Mouse (Mus musculus) myocyte (in vitro differentiated cells): Measurements from ENCODE around the gene Ctnnal1. TPM values are rescaled to one million over a fixed set of nuclear protein-coding genes. Genes with fewer than 3 reads are reported as not detected.

ENCODE experiments used
- H3K27me3 ChIP-seq: one replicate; pipeline ENCODE4 v1.6.1; 2011; ENCODE audit not compliant: control insufficient read depth, insufficient read depth, insufficient read length
- H3K36me3 ChIP-seq: one replicate; pipeline ENCODE4 v1.6.1; 2011; ENCODE audit not compliant: control insufficient read depth, insufficient read depth
- H3K4me2 ChIP-seq: one replicate; pipeline ENCODE4 v1.6.1; 2011; ENCODE audit warnings: low read depth, control low read depth
- H3K4me3 ChIP-seq: one replicate; pipeline ENCODE4 v1.5.1; 2011; ENCODE audit warnings: mild to moderate bottlenecking, control low read depth, moderate library complexity
- H3K79me2 ChIP-seq: one replicate; pipeline ENCODE4 v1.6.1; 2011; ENCODE audit not compliant: control insufficient read depth, insufficient read depth
- H3ac ChIP-seq: one replicate; pipeline ENCODE4 v1.6.1; 2011; ENCODE audit not compliant: control insufficient read depth, insufficient read length
- CEBPB ChIP-seq: IDR thresholded peaks from 2 replicates; pipeline ENCODE4 v1.6.1; 2011; ENCODE audit warnings: mild to moderate bottlenecking, moderate library complexity; ENCODE audit not compliant: poor library complexity, insufficient read depth, severe bottlenecking
- E2F4 ChIP-seq: IDR thresholded peaks from one replicate; pipeline ENCODE4 v1.6.1; 2011; ENCODE audit warnings: mild to moderate bottlenecking, control low read depth, moderate library complexity; ENCODE audit not compliant: insufficient read depth
- MAX ChIP-seq: IDR thresholded peaks from one replicate; pipeline ENCODE4 v1.6.1; 2011; ENCODE audit warnings: low read depth, mild to moderate bottlenecking, control low read depth
- MYOD1 ChIP-seq, 3 experiments: IDR thresholded peaks; one replicate each; pipeline ENCODE4 v1.6.1; 2011; ENCODE audit warnings: control low read depth in 2 of 3, low read depth in 2 of 3, mild to moderate bottlenecking in 2 of 3, moderate library complexity in 1 of 3; ENCODE audit not compliant: insufficient read length in 2 of 3, control insufficient read depth in 1 of 3
- MYOG ChIP-seq, 3 experiments: IDR thresholded peaks; one replicate each; pipeline ENCODE4 v1.6.1; 2011; ENCODE audit warnings: control low read depth in 2 of 3, low read depth in 2 of 3, mild to moderate bottlenecking in 2 of 3; ENCODE audit not compliant: insufficient read length in 2 of 3, control insufficient read depth in 1 of 3, insufficient read depth in 1 of 3
- POLR2A ChIP-seq: IDR thresholded peaks from one replicate; pipeline ENCODE4 v1.6.1; 2011; ENCODE audit warnings: low read depth, mild to moderate bottlenecking, control low read depth, moderate library complexity; ENCODE audit not compliant: insufficient read length
- POLR2AphosphoS2 ChIP-seq: IDR thresholded peaks from one replicate; pipeline ENCODE4 v1.6.1; 2011; ENCODE audit warnings: low read depth, control low read depth; ENCODE audit not compliant: insufficient read length
- REST ChIP-seq: IDR thresholded peaks from one replicate; pipeline ENCODE4 v1.6.1; 2011; ENCODE audit warnings: mild to moderate bottlenecking, control low read depth, moderate library complexity; ENCODE audit not compliant: insufficient read depth, insufficient read length
- SRF ChIP-seq: IDR thresholded peaks from one replicate; pipeline ENCODE4 v1.6.1; 2011; ENCODE audit warnings: low read depth; ENCODE audit not compliant: control insufficient read depth, insufficient read length
- TCF12 ChIP-seq: IDR thresholded peaks from one replicate; pipeline ENCODE4 v1.6.1; 2011; ENCODE audit warnings: mild to moderate bottlenecking, control low read depth; ENCODE audit not compliant: poor library complexity, insufficient read depth, severe bottlenecking
- TCF3 ChIP-seq: IDR thresholded peaks from one replicate; pipeline ENCODE4 v1.6.1; 2011; ENCODE audit warnings: low read depth, control low read depth; ENCODE audit not compliant: insufficient read length
- USF1 ChIP-seq: IDR thresholded peaks from one replicate; pipeline ENCODE4 v1.6.1; 2011; ENCODE audit warnings: low read depth, mild to moderate bottlenecking, control low read depth, moderate library complexity
- polyA plus RNA-seq: library from polyadenylated mRNA; unstranded; fragments of >200 nt; fragmentation: generic; extraction: Trizol; gene quantifications from one replicate; pipeline ENCODE4 v1.2.1, GENCODE M21; 2012; ENCODE audit warnings: missing spikeins

Ctnnal1 gene
- 4.3 TPM for polyA plus RNA-seq

DNA sequence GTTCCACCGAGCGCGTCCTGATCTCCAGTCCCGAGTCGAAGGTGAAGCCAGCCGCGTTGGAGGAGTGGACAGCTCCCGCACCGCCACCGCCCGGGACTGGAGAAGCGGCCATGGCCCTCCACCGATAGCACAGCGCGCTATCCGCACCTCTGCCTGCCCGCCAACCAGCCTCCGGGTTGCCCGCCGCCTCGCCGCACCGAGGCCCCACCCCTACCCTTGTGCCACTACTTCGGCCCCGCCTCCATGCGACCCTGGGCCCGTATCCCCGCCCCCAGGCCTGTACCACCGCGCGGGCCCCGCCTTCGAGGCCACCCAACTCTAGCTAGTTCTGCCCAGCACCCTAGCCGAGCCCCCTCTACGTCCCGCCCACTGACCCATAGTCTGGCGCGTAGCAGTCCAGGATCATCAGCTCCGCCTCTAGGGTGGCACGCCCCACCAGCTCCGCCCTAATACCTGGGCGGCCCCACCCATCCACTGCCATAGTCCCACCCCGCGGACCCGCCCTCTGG, at the start of gene Ctnnal1:
TSS of gene Ctnnal1 (minus strand) at position 186 of the 509 bp plus-strand sequence.
- Histone ChIP-seq H3K36me3 (no peaks in the 10 kb centered on the region), H3ac (peak within 1 kb of the TSS; percentile 30), H3K79me2 (no peaks in the 10 kb centered on the region), H3K4me3 (peak within 1 kb of the TSS; percentile 32), H3K27me3 (no peaks in the 10 kb centered on the region), H3K4me2 (peak within 1 kb of the TSS; percentile 92)
- TF ChIP-seq POLR2AphosphoS2 (peak; percentile 83), POLR2A (peak; percentile 81), TCF3 (no peak), REST (peak; percentile 63), CEBPB (no peak)

DNA sequence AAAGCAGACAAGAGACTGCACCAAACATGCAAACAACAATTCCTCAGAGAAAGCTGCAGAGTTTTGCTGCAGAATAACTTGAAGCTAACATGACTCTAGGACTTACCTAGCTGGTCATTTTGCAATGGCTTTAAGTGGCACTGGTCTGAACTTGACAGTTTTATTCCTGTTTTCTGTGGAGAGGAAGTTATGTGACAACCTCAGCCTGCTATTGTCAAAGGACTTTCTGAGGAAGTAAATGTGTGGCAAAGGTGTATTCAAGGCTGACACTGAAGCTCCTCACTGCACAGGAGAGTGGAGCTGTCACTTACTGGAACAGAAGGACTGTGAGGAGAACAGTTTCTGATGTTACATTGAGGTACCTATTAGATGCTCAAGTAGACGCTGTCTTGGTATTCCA, 49.8 kb upstream of the Ctnnal1 start:
- Histone ChIP-seq H3K4me3 (no peak overlapping the region), H3K79me2 (no peaks in the 10 kb centered on the region), H3K4me2 (no peak overlapping the region), H3ac (no peak overlapping the region), H3K36me3 (peaks cover 47% of the 10 kb centered on the region), H3K27me3 (no peaks in the 10 kb centered on the region)
- TF ChIP-seq CEBPB: no peak
- no peak for TF ChIP-seq POLR2A

DNA sequence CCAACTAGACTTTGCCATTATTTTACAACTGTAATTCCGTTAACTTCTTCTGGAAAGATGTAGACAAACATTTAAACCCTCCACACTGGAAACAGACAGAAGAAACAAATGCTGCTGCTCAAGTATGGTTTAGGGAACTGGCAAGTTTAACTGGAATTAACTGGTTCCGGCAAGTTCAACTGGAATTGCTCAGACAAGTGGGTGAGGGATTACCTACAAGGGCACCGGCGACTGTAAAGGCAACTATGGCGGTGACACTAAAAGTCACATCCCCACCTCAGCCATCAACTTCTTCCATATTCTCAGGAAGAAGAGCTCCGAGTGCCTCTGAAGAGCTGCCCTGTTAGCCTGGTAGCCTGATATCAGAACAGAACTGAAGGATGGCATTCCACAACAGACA, 49.4 kb upstream of the Ctnnal1 start:
- Histone ChIP-seq H3K79me2 (no peaks in the 10 kb centered on the region), H3K4me3 (no peak overlapping the region), H3K4me2 (no peak overlapping the region), H3ac (no peak overlapping the region), H3K36me3 (peaks cover 51% of the 10 kb centered on the region), H3K27me3 (no peaks in the 10 kb centered on the region)
- TF ChIP-seq USF1 (no peak), MYOG (IDR thresholded peaks at IDR 0.05; ENCODE audit: control insufficient read depth in 1 of 3, insufficient read depth in 1 of 3, insufficient read length in 2 of 3, low read depth in 2 of 3) (no peak), TCF3 (no peak), POLR2AphosphoS2 (no peak), REST (no peak), TCF12 (no peak), E2F4 (no peak), MAX (no peak), CEBPB (no peak), SRF (no peak), POLR2A (no peak), MYOD1 (IDR thresholded peaks at IDR 0.05; ENCODE audit: control insufficient read depth in 1 of 3, insufficient read length in 2 of 3, low read depth in 2 of 3) (no peak)

DNA sequence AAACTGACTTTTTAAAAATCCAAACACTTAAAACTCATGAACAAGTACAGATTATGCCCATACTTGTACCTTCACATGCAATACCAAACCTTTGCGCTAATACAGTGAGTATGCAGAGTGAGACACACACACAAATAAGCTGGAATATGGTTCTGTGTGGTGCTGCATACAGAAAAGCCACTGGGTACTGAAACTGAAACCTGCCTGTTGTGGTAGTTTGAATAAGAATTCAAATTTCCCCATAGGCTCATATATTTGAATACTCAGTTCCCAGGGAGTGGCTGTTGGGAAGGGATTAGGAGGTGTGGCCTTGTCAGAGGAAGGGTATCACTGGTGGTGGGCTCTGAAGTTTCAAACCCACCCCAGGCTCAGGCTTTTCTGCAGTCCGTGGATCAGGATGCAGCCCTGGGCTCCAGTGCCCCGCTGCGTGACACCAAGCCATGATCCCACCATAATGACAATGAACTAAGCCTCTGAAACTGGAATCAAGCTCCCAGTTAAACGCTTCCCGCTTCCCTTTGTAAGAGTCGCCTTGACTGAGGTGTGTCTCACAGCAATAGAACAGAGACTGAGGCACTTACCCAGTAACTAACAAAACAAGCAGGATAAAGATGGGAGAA, 47.5 kb upstream of the Ctnnal1 start:
- Histone ChIP-seq H3K4me2 (no peak overlapping the region), H3K4me3 (no peak overlapping the region), H3K36me3 (peaks cover 54% of the 10 kb centered on the region), H3ac (no peak overlapping the region), H3K79me2 (no peaks in the 10 kb centered on the region), H3K27me3 (no peaks in the 10 kb centered on the region)
- TF ChIP-seq POLR2A (no peak), MYOD1 (IDR thresholded peaks at IDR 0.05; ENCODE audit: control insufficient read depth in 1 of 3, insufficient read length in 2 of 3, low read depth in 2 of 3) (no peak), CEBPB (no peak), USF1 (no peak), MAX (no peak), REST (no peak), SRF (no peak)

DNA sequence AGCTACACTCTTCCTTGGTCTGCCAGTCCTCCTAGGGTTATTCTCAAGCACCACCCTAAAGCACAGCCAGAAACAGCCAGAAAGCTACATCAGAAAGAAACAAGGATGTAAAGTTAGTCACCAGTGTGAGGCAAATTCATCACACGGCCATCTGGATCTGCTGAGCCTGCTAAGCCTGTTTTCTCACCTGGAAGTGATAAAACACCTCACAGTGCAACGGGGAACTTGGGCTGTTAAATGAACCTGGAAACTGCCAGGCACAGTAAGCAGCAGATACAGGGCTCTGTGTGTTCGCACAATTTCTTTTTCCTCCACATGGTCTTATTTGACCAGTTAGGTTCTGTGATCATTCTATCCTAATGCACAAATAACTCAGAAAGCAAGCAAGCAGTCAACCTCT, 44.6 kb upstream of the Ctnnal1 start:
- Histone ChIP-seq H3K36me3 (peaks cover 52% of the 10 kb centered on the region), H3ac (no peak overlapping the region), H3K4me2 (no peak overlapping the region), H3K27me3 (no peaks in the 10 kb centered on the region), H3K4me3 (no peak overlapping the region), H3K79me2 (no peaks in the 10 kb centered on the region)
- TF ChIP-seq POLR2AphosphoS2 (no peak), TCF3 (no peak)

DNA sequence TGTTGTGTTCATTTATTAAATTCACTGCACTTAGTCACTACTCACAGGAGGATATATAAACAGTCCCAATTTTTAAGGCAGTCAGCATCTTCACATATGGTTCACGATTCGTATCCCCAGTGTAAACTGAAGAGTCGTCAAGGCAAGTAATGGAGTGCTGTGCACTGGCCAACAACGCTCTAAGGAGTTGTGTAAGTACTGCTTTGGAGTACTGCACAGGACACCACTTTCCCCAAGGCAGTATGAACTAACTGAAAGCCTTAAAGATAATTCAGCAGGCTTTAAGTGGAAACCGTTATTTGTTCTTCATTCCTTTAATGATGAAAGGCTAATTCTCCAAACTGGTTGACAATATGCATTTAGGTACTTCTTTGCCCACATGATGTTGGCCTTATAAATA, 42.7 kb upstream of the Ctnnal1 start:
- Histone ChIP-seq H3ac (no peak overlapping the region), H3K79me2 (no peaks in the 10 kb centered on the region), H3K27me3 (no peaks in the 10 kb centered on the region), H3K4me2 (no peak overlapping the region), H3K4me3 (no peak overlapping the region), H3K36me3 (peaks cover 43% of the 10 kb centered on the region)
- TF ChIP-seq TCF3 (no peak), MAX (no peak), CEBPB (no peak), MYOG (IDR thresholded peaks at IDR 0.05; ENCODE audit: control insufficient read depth in 1 of 3, insufficient read depth in 1 of 3, insufficient read length in 2 of 3, low read depth in 2 of 3) (no peak), MYOD1 (IDR thresholded peaks at IDR 0.05; ENCODE audit: control insufficient read depth in 1 of 3, insufficient read length in 2 of 3, low read depth in 2 of 3) (no peak), POLR2A (no peak), SRF (no peak), REST (no peak), TCF12 (no peak), E2F4 (no peak), POLR2AphosphoS2 (no peak), USF1 (no peak)
